Mouse (Mus musculus) liver, postnatal 0 days (tissue): Measurements from ENCODE around the gene Gm10447.

Experiments
- CTCF ChIP-seq: sonication (generic); IDR thresholded peaks from 2 replicates; pipeline ENCODE4 v1.5.1; 2016; ENCODE audit warnings: antibody characterized with exemption, low read depth
- EP300 ChIP-seq: IDR thresholded peaks from 2 replicates; pipeline ENCODE4 v1.6.1; 2016; ENCODE audit warnings: antibody characterized with exemption, low read depth, mild to moderate bottlenecking

GRCm38 (mm10) chr11:53466231-53466971, 9.5 kb upstream of the Gm10447 start:
- TF ChIP-seq CTCF (peak; percentile 80), EP300 (no peak)
